Comparison of ENCODE assay signal across 8 mouse cellular contexts in the genomic region with DNA sequence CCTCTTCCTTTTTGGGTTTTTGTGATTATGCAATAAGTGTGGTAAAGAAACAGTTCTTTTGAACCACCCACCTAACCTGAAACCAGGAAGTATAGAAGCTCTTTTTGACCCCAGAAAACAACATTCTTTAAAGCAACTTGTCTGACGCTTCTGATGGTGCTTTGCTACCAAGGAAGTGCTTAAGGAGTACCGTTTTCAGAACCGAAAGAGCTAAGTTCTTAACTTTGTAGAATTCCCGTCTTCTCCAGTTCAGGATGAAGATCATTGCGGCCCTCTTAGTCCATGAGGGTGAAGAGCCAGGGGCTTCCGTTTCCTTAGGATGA. TPM values are rescaled to one million over a fixed set of nuclear protein-coding genes. Genes with fewer than 3 reads are reported as not detected.
A peak's percentile ranks its signal among the peaks of the same experiment; 100 is the strongest.
DNase-seq lines count a peak whose midpoint lies in the region; ATAC-seq lines count a peak whose summit lies in the region.

No protein-coding gene starts in this region.

- no peaks in the 10 kb centered on the region for H3K27me3 ChIP-seq in lung, embryonic 15.5 days
- H3K27me3 ChIP-seq in embryonic facial prominence, embryonic 12.5 days, result no peaks in the 10 kb centered on the region
- no peaks in the 10 kb centered on the region for H3K27me3 ChIP-seq in limb, embryonic 12.5 days
- no peaks in the 10 kb centered on the region for H3K27me3 ChIP-seq in neural tube, embryonic 15.5 days (replicated peaks)

- H3K9me3 ChIP-seq in lung, embryonic 15.5 days, result no peaks in the 10 kb centered on the region
- H3K9me3 ChIP-seq in embryonic facial prominence, embryonic 12.5 days, result no peaks in the 10 kb centered on the region
- no peaks in the 10 kb centered on the region for H3K9me3 ChIP-seq in limb, embryonic 12.5 days
- H3K9me3 ChIP-seq in neural tube, embryonic 15.5 days (replicated peaks), result no peaks in the 10 kb centered on the region

- no peak for DNase-seq in lung, adult 18-20 months
- DNase-seq in left cerebral cortex, adult 18-20 months (ENCODE audit: low spot score in 2 of 2), result no peak
- DNase-seq in testis, postnatal 10 days (ENCODE audit: low spot score), result no peak
- DNase-seq in c-Kit-positive CD71-positive TER-119-positive erythroid progenitor cells, embryonic 14.5 days (ENCODE audit: low spot score), result no peak

- H3K9ac ChIP-seq in lung, embryonic 15.5 days, result peak overlapping the region; percentile 77
- H3K9ac ChIP-seq in embryonic facial prominence, embryonic 12.5 days, result 0 out of 2 replicates have a peak overlapping the region, but pooled peaks have one; percentile 97
- H3K9ac ChIP-seq in limb, embryonic 12.5 days (replicated peaks), result peak overlapping the region; percentile 94; the same call in 1 of the 2 replicates
- no peak overlapping the region for H3K9ac ChIP-seq in neural tube, embryonic 15.5 days (replicated peaks)

- peaks cover 36% of the 10 kb centered on the region for H3K4me1 ChIP-seq in lung, embryonic 15.5 days
- H3K4me1 ChIP-seq in embryonic facial prominence, embryonic 12.5 days, result peaks cover 21% of the 10 kb centered on the region
- H3K4me1 ChIP-seq in limb, embryonic 12.5 days (replicated peaks), result peaks cover 30% of the 10 kb centered on the region
- H3K4me1 ChIP-seq in neural tube, embryonic 15.5 days, result peaks cover 42% of the 10 kb centered on the region

- H3K27ac ChIP-seq in lung, embryonic 15.5 days, result peak overlapping the region; percentile 42
- H3K27ac ChIP-seq in embryonic facial prominence, embryonic 12.5 days, result no peak overlapping the region
- no peak overlapping the region for H3K27ac ChIP-seq in limb, embryonic 12.5 days
- no peak overlapping the region for H3K27ac ChIP-seq in neural tube, embryonic 15.5 days (replicated peaks)

- WGBS in lung, embryonic 15.5 days, result 26% methylated on average over 6 of the region's 6 CpGs
- 63% methylated on average over 6 of the region's 6 CpGs for WGBS in embryonic facial prominence, embryonic 12.5 days
- WGBS in limb, embryonic 12.5 days, result 71% methylated on average over 6 of the region's 6 CpGs
- 65% methylated on average over 6 of the region's 6 CpGs for WGBS in neural tube, embryonic 15.5 days

- no peak for ATAC-seq in lung, embryonic 15.5 days (ENCODE audit: borderline replicate concordance, extremely low read depth, low FRiP score, low TSS enrichment)
- ATAC-seq in embryonic facial prominence, embryonic 12.5 days (ENCODE audit: insufficient number of reproducible peaks, insufficient read depth, low FRiP score, low TSS enrichment), result no peak
- ATAC-seq in limb, embryonic 12.5 days (ENCODE audit: insufficient number of reproducible peaks, insufficient read depth, low FRiP score, low TSS enrichment, low read depth), result no peak
- ATAC-seq in neural tube, embryonic 15.5 days (ENCODE audit: low FRiP score), result no peak

- no peaks in the 10 kb centered on the region for H3K36me3 ChIP-seq in lung, embryonic 15.5 days
- 0 out of 2 replicates have a peak, but pooled peaks cover 8% of the 10 kb centered on the region for H3K36me3 ChIP-seq in embryonic facial prominence, embryonic 12.5 days
- H3K36me3 ChIP-seq in limb, embryonic 12.5 days, result peaks cover 28% of the 10 kb centered on the region; the same call in 1 of the 2 replicates
- no peaks in the 10 kb centered on the region for H3K36me3 ChIP-seq in neural tube, embryonic 15.5 days

- H3K4me2 ChIP-seq in lung, embryonic 15.5 days, result peak overlapping the region; percentile 55
- peak overlapping the region; percentile 69 for H3K4me2 ChIP-seq in embryonic facial prominence, embryonic 12.5 days (replicated peaks)
- H3K4me2 ChIP-seq in limb, embryonic 12.5 days, result peak overlapping the region; percentile 64
- peak overlapping the region; percentile 75 for H3K4me2 ChIP-seq in neural tube, embryonic 15.5 days

- H3K4me3 ChIP-seq in lung, embryonic 15.5 days, result peak overlapping the region; percentile 77
- H3K4me3 ChIP-seq in embryonic facial prominence, embryonic 12.5 days, result peak overlapping the region; percentile 96
- peak overlapping the region; percentile 100 for H3K4me3 ChIP-seq in limb, embryonic 12.5 days (replicated peaks)
- peak overlapping the region; percentile 97 for H3K4me3 ChIP-seq in neural tube, embryonic 15.5 days (replicated peaks)

RNA-seq across cellular contexts. Expression of gene Clint1, which starts 1.1 kb away (rescaled TPM):
- 72.1 and 76.4 TPM in 2 replicates for polyA plus RNA-seq in lung, embryonic 15.5 days (2015; fragmentation: Nextera tagmentation; extraction: Ambion mirVana)
- 99.5 and 100 TPM in 2 replicates for polyA plus RNA-seq in embryonic facial prominence, embryonic 12.5 days (2016; fragmentation: Nextera tagmentation; extraction: Ambion mirVana)
- 103 and 106 TPM in 2 replicates for polyA plus RNA-seq in limb, embryonic 12.5 days (2016; fragmentation: Nextera tagmentation; extraction: Ambion mirVana)
- polyA plus RNA-seq in neural tube, embryonic 15.5 days (2015; fragmentation: Nextera tagmentation; extraction: Ambion mirVana), result 41.5 and 48.7 TPM in 2 replicates
- 10 to 100 TPM; 51.7 to 56.8 TPM for total RNA-seq in left cerebral cortex, adult 18-20 months (2021)
